Mouse (Mus musculus) CH12.LX (cell line): ENCODE results near the gene Dhdh. TPM values are rescaled to one million over a fixed set of nuclear protein-coding genes. Genes with fewer than 3 reads are reported as not detected.
A peak's percentile ranks its signal among the peaks of the same experiment; 100 is the strongest.
"Not testable (repeated sequence)": the region's sequence is repeated elsewhere in the genome, so short reads cannot be mapped to it uniquely, and the experiment has no call there.

ENCODE experiments used
- DNase-seq: peaks from one replicate; pipeline ENCODE4 v3.0.0-alpha.2; 2013; ENCODE audit errors: extremely low read depth
- H3K27ac ChIP-seq: 2 replicates; pipeline ENCODE4 v1.5.1; 2012; ENCODE audit warnings: low read depth, mild to moderate bottlenecking, control low read depth, moderate library complexity; ENCODE audit not compliant: insufficient read depth
- H3K27me3 ChIP-seq: replicated peaks from 2 replicates; pipeline ENCODE3; 2012; ENCODE audit warnings: inconsistent platforms
- H3K36me3 ChIP-seq, 2 experiments: replicated peaks in 1 of 2; 2 replicates each; pipeline versions ENCODE3 to v1.6.1; 2012; ENCODE audit warnings: inconsistent platforms in 1 of 2, low read length in 1 of 2, mild to moderate bottlenecking in 1 of 2, mixed read lengths in 1 of 2, moderate library complexity in 1 of 2; ENCODE audit not compliant: control insufficient read depth in 1 of 2, insufficient read depth in 1 of 2
- H3K4me1 ChIP-seq, 2 experiments: 2 replicates each; pipeline ENCODE4 v1.6.1; 2012; ENCODE audit warnings: inconsistent platforms in 1 of 2, moderate library complexity in 1 of 2; ENCODE audit not compliant: insufficient read depth in 2 of 2, control insufficient read depth in 1 of 2
- H3K4me2 ChIP-seq: 2 replicates; pipeline ENCODE4 v1.6.1; 2012; ENCODE audit warnings: low read depth, mild to moderate bottlenecking, control low read depth; ENCODE audit not compliant: poor library complexity, insufficient read depth, severe bottlenecking
- H3K4me3 ChIP-seq, 3 experiments: fragments of 150-350 bp in 1 of 3; sonication (generic) in 1 of 3; replicated peaks in 1 of 3; 2 replicates each; pipeline versions ENCODE3 to v1.5.1; 2011 to 2012; ENCODE audit warnings: low read depth in 2 of 3, low read length in 2 of 3, mild to moderate bottlenecking in 2 of 3, moderate library complexity in 2 of 3, control low read depth in 1 of 3, improper control_type of control experiment in 1 of 3, inconsistent platforms in 1 of 3, mixed read lengths in 1 of 3; ENCODE audit not compliant: poor library complexity in 1 of 3
- H3K79me2 ChIP-seq: replicated peaks from 2 replicates; pipeline ENCODE4 v1.6.1; 2012; ENCODE audit warnings: mild to moderate bottlenecking, moderate library complexity; ENCODE audit not compliant: control insufficient read depth, poor library complexity, insufficient read depth, severe bottlenecking; ENCODE audit errors: extremely low read depth
- H3K9ac ChIP-seq: 2 replicates; pipeline ENCODE4 v1.6.1; 2012; ENCODE audit warnings: low read depth, mild to moderate bottlenecking, control low read depth, moderate library complexity; ENCODE audit not compliant: insufficient read depth
- H3K9me3 ChIP-seq: replicated peaks from 2 replicates; pipeline ENCODE3; 2012; ENCODE audit warnings: low read length, inconsistent platforms, mixed read lengths
- BHLHE40 ChIP-seq: IDR thresholded peaks from 2 replicates; pipeline ENCODE4 v1.6.1; 2011; ENCODE audit warnings: mild to moderate bottlenecking, low read depth, low read length, improper control_type of control experiment
- CHD2 ChIP-seq: IDR thresholded peaks from 2 replicates; pipeline ENCODE4 v1.6.1; 2011; ENCODE audit warnings: low read length, improper control_type of control experiment
- ELF1 ChIP-seq: IDR thresholded peaks from 2 replicates; pipeline ENCODE4 v1.6.1; 2014; ENCODE audit warnings: low read depth, mild to moderate bottlenecking, inconsistent platforms, low read length, improper control_type of control experiment
- EP300 ChIP-seq: IDR thresholded peaks from 2 replicates; pipeline ENCODE4 v1.6.1; 2011; ENCODE audit warnings: low read length, improper control_type of control experiment
- ETS1 ChIP-seq: conservative IDR thresholded peaks from 2 replicates; pipeline ENCODE4 v1.6.1; 2012; ENCODE audit warnings: low read depth, mild to moderate bottlenecking, inconsistent platforms, low read length, improper control_type of control experiment, moderate library complexity
- HCFC1 ChIP-seq: IDR thresholded peaks from 2 replicates; pipeline ENCODE4 v1.6.1; 2012; ENCODE audit warnings: low read depth, mild to moderate bottlenecking, inconsistent platforms, low read length, improper control_type of control experiment
- KAT2A ChIP-seq: IDR thresholded peaks from 2 replicates; pipeline ENCODE4 v1.6.1; 2012; ENCODE audit warnings: low read length, improper control_type of control experiment, inconsistent platforms; ENCODE audit not compliant: insufficient replicate concordance
- MAX ChIP-seq: IDR thresholded peaks from 2 replicates; pipeline ENCODE4 v1.6.1; 2011; ENCODE audit warnings: low read length, improper control_type of control experiment
- MAZ ChIP-seq: IDR thresholded peaks from 2 replicates; pipeline ENCODE4 v1.6.1; 2012; ENCODE audit warnings: low read depth, mild to moderate bottlenecking, inconsistent platforms, low read length, improper control_type of control experiment, moderate library complexity
- MEF2A ChIP-seq: IDR thresholded peaks from 2 replicates; pipeline ENCODE4 v1.6.1; 2014; ENCODE audit warnings: low read depth, mild to moderate bottlenecking, inconsistent platforms, low read length, improper control_type of control experiment, borderline replicate concordance
- MXI1 ChIP-seq: IDR thresholded peaks from 2 replicates; pipeline ENCODE4 v1.6.1; 2011; ENCODE audit warnings: mild to moderate bottlenecking, low read depth, low read length, improper control_type of control experiment
- NELFE ChIP-seq: IDR thresholded peaks from 2 replicates; pipeline ENCODE4 v1.6.1; 2011; ENCODE audit warnings: low read depth, low read length, improper control_type of control experiment
- NRF1 ChIP-seq: IDR thresholded peaks from 2 replicates; pipeline ENCODE4 v1.6.1; 2014; ENCODE audit warnings: low read depth, mild to moderate bottlenecking, inconsistent platforms, low read length, improper control_type of control experiment, moderate library complexity
- POLR2A ChIP-seq: IDR thresholded peaks from 2 replicates; pipeline ENCODE4 v1.6.1; 2011; ENCODE audit warnings: low read depth, mild to moderate bottlenecking, improper control_type of control experiment, low read length
- POLR2AphosphoS2 ChIP-seq: IDR thresholded peaks from 2 replicates; pipeline ENCODE4 v1.6.1; 2011; ENCODE audit warnings: low read depth, low read length, improper control_type of control experiment
- SIN3A ChIP-seq: IDR thresholded peaks from 2 replicates; pipeline ENCODE4 v1.6.1; 2012; ENCODE audit warnings: low read length, improper control_type of control experiment, inconsistent platforms
- SMC3 ChIP-seq: IDR thresholded peaks from 2 replicates; pipeline ENCODE4 v1.6.1; 2011; ENCODE audit warnings: low read depth, low read length, improper control_type of control experiment
- TBP ChIP-seq: conservative IDR thresholded peaks from 2 replicates; pipeline ENCODE4 v1.6.1; 2011; ENCODE audit warnings: low read depth, low read length, improper control_type of control experiment
- TCF12 ChIP-seq: IDR thresholded peaks from 2 replicates; pipeline ENCODE4 v1.6.1; 2014; ENCODE audit warnings: low read depth, mild to moderate bottlenecking, inconsistent platforms, low read length, improper control_type of control experiment
- USF1 ChIP-seq: IDR thresholded peaks from 2 replicates; pipeline ENCODE4 v1.6.1; 2014; ENCODE audit warnings: low read depth, mild to moderate bottlenecking, inconsistent platforms, low read length, improper control_type of control experiment
- ZC3H11A ChIP-seq: IDR thresholded peaks from 2 replicates; pipeline ENCODE4 v1.6.1; 2012; ENCODE audit warnings: low read depth, mild to moderate bottlenecking, inconsistent platforms, low read length, improper control_type of control experiment
- ZMIZ1 ChIP-seq: IDR thresholded peaks from 2 replicates; pipeline ENCODE4 v1.6.1; 2012; ENCODE audit warnings: low read depth, mild to moderate bottlenecking, inconsistent platforms, low read length, improper control_type of control experiment
- dilution Hi-C: fragments of 300-500 bp; cut with MboI; formaldehyde crosslinking; loops from 2 replicates; pipeline ENCODE4 v1.14.3; 2020; ENCODE audit warnings: low sequenced_read_pairs; ENCODE audit not compliant: extremely low pct_unique_long_range_greater_than_20kb, extremely low pct_ligation_motif_present
- in situ Hi-C: fragments of 300-500 bp; cut with MboI; formaldehyde crosslinking; loops from 3 replicates; pipeline ENCODE4 v1.14.3; 2019; ENCODE audit warnings: low sequenced_read_pairs, low pct_ligation_motif_present, low pct_unique_long_range_greater_than_20kb, mixed read lengths
- polyA plus RNA-seq: library from polyadenylated mRNA; unstranded; fragments of >175 nt; gene quantifications from 2 replicates; pipeline ENCODE4 v1.2.1, GENCODE M21; 2012; ENCODE audit warnings: low read depth; ENCODE audit not compliant: insufficient read length
- total RNA-seq, 2 experiments: library from RNA; depleted of rRNA; stranded (reverse); fragments of 300-350 nt in 1 of 2; fragments of >200 nt in 1 of 2; gene quantifications; 2 replicates each; pipeline ENCODE4 v1.2.3; 2012 to 2014

The Dhdh gene
- total and polyA plus RNA-seq, 3 experiments = 5.9 to 18.0 (median 7.2) TPM

DNA sequence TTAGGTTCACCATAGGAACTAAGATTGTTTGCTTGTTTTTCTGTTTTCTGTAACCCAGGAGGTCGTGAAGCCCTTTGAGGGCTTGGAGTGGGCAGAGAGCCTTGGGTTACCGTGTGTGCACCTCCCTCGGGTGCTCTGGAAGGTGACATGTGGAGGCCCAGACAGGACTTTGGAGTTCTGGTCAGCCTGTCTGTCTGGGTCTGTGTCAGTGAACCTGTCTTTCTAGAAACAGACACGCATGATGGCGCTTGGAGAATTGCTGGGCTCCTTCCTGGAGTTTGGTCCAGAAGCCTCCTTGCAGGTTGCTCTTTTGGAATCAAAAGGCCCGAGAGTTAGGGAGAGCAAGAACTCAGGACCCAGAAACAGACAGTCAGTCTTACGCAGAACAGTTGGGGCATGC, 28.2 kb downstream of the Dhdh start:
- H3K4me2 ChIP-seq = peak overlapping the region; percentile 93
- no peak for DNase-seq
- peak overlapping the region; percentile 59 for H3K9ac ChIP-seq
- in situ Hi-C loops (loop anchor here (10.0 kb wide), 1 partner anchor 224 kb away; the partner anchor contains the start of gene Ntn5), dilution Hi-C loops (no loop called here)
- H3K79me2 ChIP-seq = peaks cover 42% of the 10 kb centered on the region
- no peaks in the 10 kb centered on the region for H3K27me3 ChIP-seq
- H3K4me3 ChIP-seq = peak overlapping the region in 1 of 3 experiments; percentile 40
- TF ChIP-seq NRF1 = 0 out of 2 replicates have a peak, but pooled peaks have one; percentile 26
- no peak for TF ChIP-seq MAX
- no peak for TF ChIP-seq ZC3H11A
- no peak for TF ChIP-seq EP300
- no peak for TF ChIP-seq SMC3
- H3K27ac ChIP-seq = peak overlapping the region; percentile 80
- no peaks in the 10 kb centered on the region for H3K9me3 ChIP-seq
- H3K4me1 ChIP-seq = peaks cover 16 to 52% of the 10 kb centered on the region in 2 experiments
- H3K36me3 ChIP-seq = peaks cover 47 to 69% of the 10 kb centered on the region in 2 experiments

DNA sequence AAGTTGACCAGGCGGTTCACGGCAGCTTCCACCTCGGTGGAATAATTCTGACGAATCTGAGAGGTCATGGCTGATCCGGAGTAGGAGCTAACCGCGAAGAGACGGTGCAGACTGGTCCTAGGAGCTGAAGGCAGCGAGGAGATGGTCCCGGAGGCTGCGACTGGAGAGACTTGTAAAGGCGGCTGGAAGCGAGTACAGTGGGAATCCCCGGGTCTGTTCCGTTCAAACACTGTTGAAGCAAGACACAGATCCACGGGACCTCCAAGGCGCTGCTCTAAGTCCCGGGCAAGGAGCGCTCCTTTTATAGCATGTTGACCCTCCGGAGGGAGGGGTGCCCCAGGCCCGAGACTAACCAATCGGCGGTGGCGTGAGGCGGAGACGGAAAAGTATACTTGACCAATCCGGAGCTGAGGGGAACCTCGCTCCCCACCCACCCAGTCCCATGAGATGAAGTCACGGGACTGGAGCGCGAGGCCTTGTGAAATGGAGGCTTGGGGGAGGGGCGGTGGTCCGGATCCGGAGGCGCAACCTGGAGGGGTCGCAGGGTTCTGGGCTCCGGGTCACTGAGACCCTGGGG, 29.0 kb downstream of the Dhdh start, which contains the start of gene Ftl1:
Gene Ftl1 (minus strand): TSS at position 321 of the 577 bp plus-strand sequence.
- peak within 1 kb of the TSS; percentile 91 for H3K9ac ChIP-seq
- peak; percentile 98 for DNase-seq
- H3K4me1 ChIP-seq = peaks cover 16 to 52% of the 10 kb centered on the region in 2 experiments
- dilution Hi-C loops, H3K9me3 ChIP-seq, H3K27me3 ChIP-seq: not testable (repeated sequence)
- peak within 1 kb of the TSS; percentile 93 for H3K4me2 ChIP-seq
- peaks cover 35% of the 10 kb centered on the region for H3K79me2 ChIP-seq
- peak; percentile 42 for TF ChIP-seq HCFC1
- TF ChIP-seq KAT2A = 0 out of 2 replicates have a peak, but pooled peaks have one; percentile 18
- peak; percentile 95 for TF ChIP-seq TBP
- peak; percentile 55; the same call in 1 of the 2 replicates for TF ChIP-seq MXI1
- TF ChIP-seq CHD2 = peak; percentile 77; the same call in 1 of the 2 replicates
- peak; percentile 87 for TF ChIP-seq MAZ
- peak; percentile 35; the same call in 1 of the 2 replicates for TF ChIP-seq ETS1
- peak; percentile 38; the same call in 1 of the 2 replicates for TF ChIP-seq SIN3A
- peak; percentile 86 for TF ChIP-seq NELFE
- TF ChIP-seq TCF12 = peak; percentile 63
- TF ChIP-seq POLR2A = peak; percentile 91
- TF ChIP-seq USF1 = peak; percentile 67
- peak; percentile 96 for TF ChIP-seq ZMIZ1
- TF ChIP-seq MEF2A = 0 out of 2 replicates have a peak, but pooled peaks have one; percentile 44
- peak; percentile 98 for TF ChIP-seq BHLHE40
- peak; percentile 48; the same call in 1 of the 2 replicates for TF ChIP-seq ELF1
- peak; percentile 86; the same call in 1 of the 2 replicates for TF ChIP-seq POLR2AphosphoS2
- H3K27ac ChIP-seq = peak within 1 kb of the TSS; percentile 80
- H3K4me3 ChIP-seq = peak within 1 kb of the TSS; percentile 76 to 96 (median 77)
- in situ Hi-C loops = loop anchor here (10.0 kb wide), 1 partner anchor 225 kb away; the partner anchor contains the start of gene Ntn5
- H3K36me3 ChIP-seq = peaks cover 50 to 72% of the 10 kb centered on the region in 2 experiments
